Mouse (Mus musculus) cerebellum, adult 2 months (tissue): ENCODE data around the gene Itga11.

Experiments used
- CTCF ChIP-seq: fragments of 200-500 bp; IDR thresholded peaks from 2 replicates; pipeline ENCODE4 v1.5.1; 2011; ENCODE audit warnings: low read depth, mild to moderate bottlenecking, control low read depth, low read length, moderate library complexity, borderline replicate concordance; ENCODE audit not compliant: insufficient read depth
- POLR2A ChIP-seq: fragments of 200-500 bp; IDR thresholded peaks from 2 replicates; pipeline ENCODE4 v1.6.1; 2011; ENCODE audit warnings: low read length, control low read depth, borderline replicate concordance; ENCODE audit not compliant: insufficient read depth

DNA sequence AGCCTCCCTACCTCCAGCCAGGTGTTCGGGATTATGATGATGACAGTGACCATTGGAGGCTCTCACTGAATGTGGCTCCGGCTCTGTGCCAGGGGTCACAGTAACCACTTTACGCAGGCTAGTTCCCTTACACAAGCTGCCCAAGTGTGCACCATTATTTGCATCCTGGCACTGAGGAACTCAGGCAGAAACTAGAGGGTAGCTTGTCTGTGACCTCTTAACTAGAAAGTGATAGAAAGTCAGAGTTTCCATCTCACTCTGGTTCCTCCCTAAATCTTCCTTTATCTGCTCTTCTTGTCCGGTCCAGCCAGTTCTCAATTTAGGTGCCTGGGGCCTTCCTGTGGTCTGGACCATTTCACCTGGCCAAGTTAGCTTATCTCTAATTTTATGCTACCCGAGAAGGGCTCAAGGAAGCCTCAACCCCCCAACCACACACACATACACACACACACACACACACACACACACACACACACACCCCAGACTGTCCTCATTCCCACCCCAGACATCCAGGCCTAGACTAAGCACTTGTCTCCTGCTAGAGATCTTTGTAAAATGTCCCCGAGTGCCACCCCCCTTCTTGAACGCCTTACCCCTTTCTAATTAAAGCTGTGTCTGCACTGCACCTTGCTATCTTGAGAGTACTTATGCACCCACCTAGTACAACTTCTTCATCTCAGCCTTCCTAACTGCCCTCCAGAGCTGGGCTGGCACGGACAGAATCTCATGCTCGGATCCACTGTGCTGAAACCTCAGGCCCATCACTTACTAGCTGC lies 138.9 kb downstream of the Itga11 start:
- TF ChIP-seq POLR2A (no peak), CTCF (no peak)
